Mouse (Mus musculus) left cerebral cortex, postnatal 14 days (tissue): ENCODE data around the gene Ppm1d. TPM values are rescaled to one million over a fixed set of nuclear protein-coding genes. Genes with fewer than 3 reads are reported as not detected.

Experiments used
- DNase-seq, 2 experiments: peaks; one replicate each; pipeline ENCODE4 v3.0.0; 2021 to 2022; ENCODE audit warnings: low spot score in 2 of 2, mixed read lengths in 1 of 2
- intact Hi-C: fragments of 180-260 bp; cut with DNase I; formaldehyde crosslinking; loops from one replicate; pipeline ENCODE4 v1.15.1; 2025
- total RNA-seq, 2 experiments: library from RNA; stranded (reverse); gene quantifications; 2 replicates each; pipeline ENCODE4 v1.2.3; 2021

Gene Ppm1d
- total RNA-seq, 2 experiments from 2014 or later = 18.1 to 18.9 TPM

- no peak for DNase-seq
- intact Hi-C loops = no loop called here
Observed at GRCm38 (mm10) chr11:85392179-85392863, 81.3 kb downstream of the Ppm1d start.

- intact Hi-C loops = no loop called here
- DNase-seq = no peak
Observed at GRCm38 (mm10) chr11:85392864-85393220, 81.8 kb downstream of the Ppm1d start.

- intact Hi-C loops = no loop called here
- DNase-seq = no peak
Observed at GRCm38 (mm10) chr11:85393990-85394389, 82.9 kb downstream of the Ppm1d start.

- intact Hi-C loops = no loop called here
- no peak for DNase-seq
Observed at GRCm38 (mm10) chr11:85395361-85395760, 84.3 kb downstream of the Ppm1d start.

Other genes with a start within 250 kb of the Ppm1d start
- gene Usp32, start 171.1 kb upstream of the Ppm1d start, total RNA-seq = 10 to 100 TPM; 92.5 to 99.8 TPM
- gene 1700125H20Rik, start 140.8 kb upstream of the Ppm1d start, total RNA-seq = not detected
- 10 to 100 TPM; 62.9 to 65.2 TPM for gene Appbp2, start 76.1 kb upstream of the Ppm1d start, total RNA-seq
- gene Bcas3, start 41.9 kb downstream of the Ppm1d start, total RNA-seq = 10 to 100 TPM; 58.3 to 59.5 TPM